Mouse (Mus musculus) CH12.LX (cell line): ENCODE measurements around the gene Adam12. TPM values are rescaled to one million over a fixed set of nuclear protein-coding genes. Genes with fewer than 3 reads are reported as not detected.

ENCODE experiments used
- DNase-seq: peaks from one replicate; pipeline ENCODE4 v3.0.0-alpha.2; 2013; ENCODE audit errors: extremely low read depth
- H3K27ac ChIP-seq: 2 replicates; pipeline ENCODE4 v1.5.1; 2012; ENCODE audit warnings: low read depth, mild to moderate bottlenecking, control low read depth, moderate library complexity; ENCODE audit not compliant: insufficient read depth
- H3K27me3 ChIP-seq: replicated peaks from 2 replicates; pipeline ENCODE3; 2012; ENCODE audit warnings: inconsistent platforms
- H3K36me3 ChIP-seq, 2 experiments: replicated peaks in 1 of 2; 2 replicates each; pipeline versions ENCODE3 to v1.6.1; 2012; ENCODE audit warnings: inconsistent platforms in 1 of 2, low read length in 1 of 2, mild to moderate bottlenecking in 1 of 2, mixed read lengths in 1 of 2, moderate library complexity in 1 of 2; ENCODE audit not compliant: control insufficient read depth in 1 of 2, insufficient read depth in 1 of 2
- H3K4me1 ChIP-seq, 2 experiments: 2 replicates each; pipeline ENCODE4 v1.6.1; 2012; ENCODE audit warnings: inconsistent platforms in 1 of 2, moderate library complexity in 1 of 2; ENCODE audit not compliant: insufficient read depth in 2 of 2, control insufficient read depth in 1 of 2
- H3K4me2 ChIP-seq: 2 replicates; pipeline ENCODE4 v1.6.1; 2012; ENCODE audit warnings: low read depth, mild to moderate bottlenecking, control low read depth; ENCODE audit not compliant: poor library complexity, insufficient read depth, severe bottlenecking
- H3K4me3 ChIP-seq, 3 experiments: fragments of 150-350 bp in 1 of 3; sonication (generic) in 1 of 3; replicated peaks in 1 of 3; 2 replicates each; pipeline versions ENCODE3 to v1.5.1; 2011 to 2012; ENCODE audit warnings: low read depth in 2 of 3, low read length in 2 of 3, mild to moderate bottlenecking in 2 of 3, moderate library complexity in 2 of 3, control low read depth in 1 of 3, improper control_type of control experiment in 1 of 3, inconsistent platforms in 1 of 3, mixed read lengths in 1 of 3; ENCODE audit not compliant: poor library complexity in 1 of 3
- H3K79me2 ChIP-seq: replicated peaks from 2 replicates; pipeline ENCODE4 v1.6.1; 2012; ENCODE audit warnings: mild to moderate bottlenecking, moderate library complexity; ENCODE audit not compliant: control insufficient read depth, poor library complexity, insufficient read depth, severe bottlenecking; ENCODE audit errors: extremely low read depth
- H3K9ac ChIP-seq: 2 replicates; pipeline ENCODE4 v1.6.1; 2012; ENCODE audit warnings: low read depth, mild to moderate bottlenecking, control low read depth, moderate library complexity; ENCODE audit not compliant: insufficient read depth
- H3K9me3 ChIP-seq: replicated peaks from 2 replicates; pipeline ENCODE3; 2012; ENCODE audit warnings: low read length, inconsistent platforms, mixed read lengths
- BHLHE40 ChIP-seq: IDR thresholded peaks from 2 replicates; pipeline ENCODE4 v1.6.1; 2011; ENCODE audit warnings: mild to moderate bottlenecking, low read depth, low read length, improper control_type of control experiment
- CTCF ChIP-seq, 2 experiments: IDR thresholded peaks in 1 of 2; conservative IDR thresholded peaks in 1 of 2; 2 replicates each; pipeline ENCODE4 v1.5.1; 2011 to 2012; ENCODE audit warnings: low read depth in 2 of 2, low read length in 2 of 2, improper control_type of control experiment in 1 of 2, inconsistent platforms in 1 of 2, mild to moderate bottlenecking in 1 of 2, moderate library complexity in 1 of 2
- E2F4 ChIP-seq: IDR thresholded peaks from 2 replicates; pipeline ENCODE4 v1.6.1; 2011; ENCODE audit warnings: low read depth, low read length, improper control_type of control experiment; ENCODE audit not compliant: insufficient replicate concordance
- EP300 ChIP-seq: IDR thresholded peaks from 2 replicates; pipeline ENCODE4 v1.6.1; 2011; ENCODE audit warnings: low read length, improper control_type of control experiment
- ETS1 ChIP-seq: conservative IDR thresholded peaks from 2 replicates; pipeline ENCODE4 v1.6.1; 2012; ENCODE audit warnings: low read depth, mild to moderate bottlenecking, inconsistent platforms, low read length, improper control_type of control experiment, moderate library complexity
- HCFC1 ChIP-seq: IDR thresholded peaks from 2 replicates; pipeline ENCODE4 v1.6.1; 2012; ENCODE audit warnings: low read depth, mild to moderate bottlenecking, inconsistent platforms, low read length, improper control_type of control experiment
- KAT2A ChIP-seq: IDR thresholded peaks from 2 replicates; pipeline ENCODE4 v1.6.1; 2012; ENCODE audit warnings: low read length, improper control_type of control experiment, inconsistent platforms; ENCODE audit not compliant: insufficient replicate concordance
- NELFE ChIP-seq: IDR thresholded peaks from 2 replicates; pipeline ENCODE4 v1.6.1; 2011; ENCODE audit warnings: low read depth, low read length, improper control_type of control experiment
- NRF1 ChIP-seq: IDR thresholded peaks from 2 replicates; pipeline ENCODE4 v1.6.1; 2014; ENCODE audit warnings: low read depth, mild to moderate bottlenecking, inconsistent platforms, low read length, improper control_type of control experiment, moderate library complexity
- POLR2A ChIP-seq: IDR thresholded peaks from 2 replicates; pipeline ENCODE4 v1.6.1; 2011; ENCODE audit warnings: low read depth, mild to moderate bottlenecking, improper control_type of control experiment, low read length
- RAD21 ChIP-seq: IDR thresholded peaks from 2 replicates; pipeline ENCODE4 v1.6.1; 2011; ENCODE audit warnings: low read depth, mild to moderate bottlenecking, low read length, improper control_type of control experiment, moderate library complexity
- RCOR1 ChIP-seq: conservative IDR thresholded peaks from 2 replicates; pipeline ENCODE4 v1.6.1; 2012; ENCODE audit warnings: low read depth, mild to moderate bottlenecking, inconsistent platforms, low read length, improper control_type of control experiment
- SIN3A ChIP-seq: IDR thresholded peaks from 2 replicates; pipeline ENCODE4 v1.6.1; 2012; ENCODE audit warnings: low read length, improper control_type of control experiment, inconsistent platforms
- TBP ChIP-seq: conservative IDR thresholded peaks from 2 replicates; pipeline ENCODE4 v1.6.1; 2011; ENCODE audit warnings: low read depth, low read length, improper control_type of control experiment
- TCF12 ChIP-seq: IDR thresholded peaks from 2 replicates; pipeline ENCODE4 v1.6.1; 2014; ENCODE audit warnings: low read depth, mild to moderate bottlenecking, inconsistent platforms, low read length, improper control_type of control experiment
- UBTF ChIP-seq: IDR thresholded peaks from 2 replicates; pipeline ENCODE4 v1.6.1; 2012; ENCODE audit warnings: low read depth, mild to moderate bottlenecking, inconsistent platforms, low read length, improper control_type of control experiment, moderate library complexity
- USF1 ChIP-seq: IDR thresholded peaks from 2 replicates; pipeline ENCODE4 v1.6.1; 2014; ENCODE audit warnings: low read depth, mild to moderate bottlenecking, inconsistent platforms, low read length, improper control_type of control experiment
- ZC3H11A ChIP-seq: IDR thresholded peaks from 2 replicates; pipeline ENCODE4 v1.6.1; 2012; ENCODE audit warnings: low read depth, mild to moderate bottlenecking, inconsistent platforms, low read length, improper control_type of control experiment
- ZKSCAN1 ChIP-seq: IDR thresholded peaks from 2 replicates; pipeline ENCODE4 v1.6.1; 2012; ENCODE audit warnings: low read depth, inconsistent platforms, low read length, improper control_type of control experiment, borderline replicate concordance
- ZNF384 ChIP-seq: IDR thresholded peaks from 2 replicates; pipeline ENCODE4 v1.6.1; 2012; ENCODE audit warnings: low read depth, low read length, improper control_type of control experiment, inconsistent platforms
- dilution Hi-C: fragments of 300-500 bp; cut with MboI; formaldehyde crosslinking; loops from 2 replicates; pipeline ENCODE4 v1.14.3; 2020; ENCODE audit warnings: low sequenced_read_pairs; ENCODE audit not compliant: extremely low pct_unique_long_range_greater_than_20kb, extremely low pct_ligation_motif_present
- in situ Hi-C: fragments of 300-500 bp; cut with MboI; formaldehyde crosslinking; loops from 3 replicates; pipeline ENCODE4 v1.14.3; 2019; ENCODE audit warnings: low sequenced_read_pairs, low pct_ligation_motif_present, low pct_unique_long_range_greater_than_20kb, mixed read lengths
- polyA plus RNA-seq: library from polyadenylated mRNA; unstranded; fragments of >175 nt; gene quantifications from 2 replicates; pipeline ENCODE4 v1.2.1, GENCODE M21; 2012; ENCODE audit warnings: low read depth; ENCODE audit not compliant: insufficient read length
- total RNA-seq, 2 experiments: library from RNA; depleted of rRNA; stranded (reverse); fragments of 300-350 nt in 1 of 2; fragments of >200 nt in 1 of 2; gene quantifications; 2 replicates each; pipeline ENCODE4 v1.2.3; 2012 to 2014

The Adam12 gene
- total and polyA plus RNA-seq, 3 experiments, result not detected

- Histone ChIP-seq H3K4me2 (no peak overlapping the region), H3K9ac (no peak overlapping the region), H3K36me3 (no peaks in the 10 kb centered on the region), H3K4me1 (no peaks in the 10 kb centered on the region), H3K27ac (no peak overlapping the region), H3K4me3 (no peak overlapping the region), H3K79me2 (no peaks in the 10 kb centered on the region), H3K9me3 (peaks cover 34% of the 10 kb centered on the region), H3K27me3 (peaks cover 9% of the 10 kb centered on the region)
- DNase-seq, result no peak
- in situ Hi-C loops (no loop called here), dilution Hi-C loops (no loop called here)
- TF ChIP-seq NELFE, result no peak
- no peak for TF ChIP-seq UBTF
- TF ChIP-seq NRF1, result no peak
- no peak for TF ChIP-seq RAD21
- no peak for TF ChIP-seq USF1
- no peak for TF ChIP-seq ZC3H11A
- no peak for TF ChIP-seq ZKSCAN1
- TF ChIP-seq SIN3A, result no peak
- TF ChIP-seq RCOR1, result no peak
- no peak for TF ChIP-seq E2F4
- TF ChIP-seq ZNF384, result no peak
- TF ChIP-seq BHLHE40, result no peak
Measured at GRCm38 (mm10) chr7:133879761-133880160, 352.2 kb downstream of the Adam12 start.

DNA sequence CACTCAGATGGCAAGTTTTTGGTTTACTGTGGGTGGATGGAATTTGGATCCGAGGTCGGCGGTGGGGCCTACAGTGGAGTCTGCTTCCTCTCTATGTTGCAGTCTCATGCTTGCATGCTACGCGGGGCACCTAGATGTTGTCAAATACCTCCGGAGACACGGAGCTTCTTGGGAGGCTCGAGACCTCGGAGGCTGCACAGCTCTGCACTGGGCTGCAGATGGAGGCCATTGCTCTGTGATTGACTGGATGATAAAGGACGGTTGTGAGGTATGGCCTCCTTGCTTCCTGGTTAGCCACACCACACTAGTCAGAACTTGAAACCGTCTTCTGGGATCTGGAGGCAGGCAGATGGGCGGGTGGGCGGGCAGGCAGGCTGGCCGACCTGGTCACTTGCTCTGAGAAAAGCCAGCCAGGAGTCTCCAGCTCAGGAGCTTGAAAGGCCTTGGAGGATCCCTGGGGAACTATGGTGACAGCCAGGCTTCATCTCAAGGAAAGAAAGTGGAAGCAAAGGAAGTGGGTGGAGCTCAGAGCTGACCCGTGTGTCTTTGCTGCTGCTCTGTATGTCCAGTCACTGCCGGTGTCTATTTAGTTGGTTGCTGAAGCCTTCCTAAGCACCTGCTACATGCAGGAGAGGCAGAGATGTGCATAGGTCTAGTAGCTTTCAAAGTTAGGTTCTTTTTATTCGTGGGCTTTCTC, 355.2 kb downstream of the Adam12 start:
- Histone ChIP-seq H3K27ac (no peak overlapping the region), H3K9ac (no peak overlapping the region), H3K36me3 (no peaks in the 10 kb centered on the region), H3K4me2 (no peak overlapping the region), H3K79me2 (no peaks in the 10 kb centered on the region), H3K9me3 (peaks cover 39% of the 10 kb centered on the region), H3K4me1 (no peaks in the 10 kb centered on the region), H3K4me3 (no peak overlapping the region), H3K27me3 (peaks cover 20% of the 10 kb centered on the region)
- dilution Hi-C loops (no loop called here), in situ Hi-C loops (no loop called here)
- DNase-seq, result no peak
- TF ChIP-seq EP300 (no peak), RCOR1 (no peak), HCFC1 (no peak), ZC3H11A (no peak), TCF12 (no peak), USF1 (no peak), POLR2A (no peak), ETS1 (no peak), KAT2A (no peak), CTCF (conservative IDR thresholded peaks at IDR 0.05 in 1 of 2, IDR thresholded peaks at IDR 0.05 in 1 of 2; ENCODE audit: low read depth in 2 of 2, low read length in 2 of 2) (no peak), TBP (no peak)
